Mouse (Mus musculus) erythroblast, embryonic 14.5 days (primary cell): ENCODE data around the gene Shkbp1. TPM values are rescaled to one million over a fixed set of nuclear protein-coding genes. Genes with fewer than 3 reads are reported as not detected.

ENCODE experiments used
- H3K27me3 ChIP-seq: 2 replicates; pipeline ENCODE4 v1.6.1; 2012; ENCODE audit warnings: inconsistent platforms; ENCODE audit not compliant: control insufficient read depth
- H3K36me3 ChIP-seq: 2 replicates; pipeline ENCODE4 v1.6.1; 2012; ENCODE audit warnings: mild to moderate bottlenecking, inconsistent platforms; ENCODE audit not compliant: control insufficient read depth
- H3K4me1 ChIP-seq: 2 replicates; pipeline ENCODE4 v1.6.1; 2012; ENCODE audit warnings: inconsistent platforms; ENCODE audit not compliant: control insufficient read depth
- H3K4me3 ChIP-seq: replicated peaks from 2 replicates; pipeline ENCODE3; 2012; ENCODE audit warnings: moderate library complexity, mild to moderate bottlenecking, inconsistent platforms
- H3K9me3 ChIP-seq: 2 replicates; pipeline ENCODE4 v1.6.1; 2012; ENCODE audit warnings: low read length, inconsistent platforms, mixed read lengths; ENCODE audit not compliant: control insufficient read depth
- GATA1 ChIP-seq: IDR thresholded peaks from 2 replicates; pipeline ENCODE4 v1.6.1; 2012; ENCODE audit warnings: low read length, inconsistent platforms, mixed read lengths
- TAL1 ChIP-seq: IDR thresholded peaks from 3 replicates; pipeline ENCODE4 v1.6.1; 2012; ENCODE audit warnings: low read length, inconsistent platforms, mixed read lengths
- polyA plus RNA-seq: library from polyadenylated mRNA; stranded (reverse); fragments of >175 nt; gene quantifications from 2 replicates; pipeline ENCODE4 v1.2.3, GENCODE M21; 2012

Shkbp1 gene
- polyA plus RNA-seq, 1 experiment, result 13.0 TPM

- peaks cover 7% of the 10 kb centered on the region for H3K4me1 ChIP-seq
- peaks cover 19% of the 10 kb centered on the region for H3K9me3 ChIP-seq
- H3K36me3 ChIP-seq, result no peaks in the 10 kb centered on the region
- H3K4me3 ChIP-seq, result no peak overlapping the region
- H3K27me3 ChIP-seq, result peaks cover 98% of the 10 kb centered on the region
- TF ChIP-seq TAL1, result no peak
- no peak for TF ChIP-seq GATA1
Measured at GRCm38 (mm10) chr7:27371715-27372462, 16.1 kb upstream of the Shkbp1 start.

- Histone ChIP-seq H3K4me3 (no peak overlapping the region), H3K9me3 (peaks cover 28% of the 10 kb centered on the region), H3K36me3 (no peaks in the 10 kb centered on the region), H3K27me3 (peaks cover 100% of the 10 kb centered on the region), H3K4me1 (peaks cover 12% of the 10 kb centered on the region)
- TF ChIP-seq GATA1 (no peak), TAL1 (no peak)
Measured at GRCm38 (mm10) chr7:27369111-27369510, 13.3 kb upstream of the Shkbp1 start.

GRCm38 (mm10) chr7:27367976-27368375 is 12.2 kb upstream of the Shkbp1 start:
- H3K4me1 ChIP-seq, result peaks cover 12% of the 10 kb centered on the region
- TF ChIP-seq GATA1, result no peak
- TF ChIP-seq TAL1, result no peak
- peaks cover 100% of the 10 kb centered on the region for H3K27me3 ChIP-seq
- H3K4me3 ChIP-seq, result no peak overlapping the region
- peaks cover 34% of the 10 kb centered on the region for H3K9me3 ChIP-seq
- H3K36me3 ChIP-seq, result no peaks in the 10 kb centered on the region

- Histone ChIP-seq H3K4me3 (no peak overlapping the region), H3K36me3 (no peaks in the 10 kb centered on the region), H3K4me1 (peaks cover 18% of the 10 kb centered on the region), H3K9me3 (peaks cover 28% of the 10 kb centered on the region), H3K27me3 (peaks cover 98% of the 10 kb centered on the region)
- TF ChIP-seq TAL1, result no peak
- no peak for TF ChIP-seq GATA1
Measured at GRCm38 (mm10) chr7:27366082-27366844, 10.4 kb upstream of the Shkbp1 start.

GRCm38 (mm10) chr7:27364379-27364778 is 8.6 kb upstream of the Shkbp1 start:
- no peak overlapping the region for H3K4me3 ChIP-seq
- H3K4me1 ChIP-seq, result peaks cover 25% of the 10 kb centered on the region
- peaks cover 86% of the 10 kb centered on the region for H3K27me3 ChIP-seq
- H3K36me3 ChIP-seq, result no peaks in the 10 kb centered on the region
- peaks cover 22% of the 10 kb centered on the region; the same call in 1 of the 2 replicates for H3K9me3 ChIP-seq
- TF ChIP-seq GATA1 (no peak), TAL1 (no peak)

GRCm38 (mm10) chr7:27361283-27361946 is 5.6 kb upstream of the Shkbp1 start:
- peak overlapping the region; percentile 53 for H3K4me3 ChIP-seq
- peaks cover 73% of the 10 kb centered on the region for H3K27me3 ChIP-seq
- peaks cover 31% of the 10 kb centered on the region for H3K4me1 ChIP-seq

GRCm38 (mm10) chr7:27360749-27361148 is 4.9 kb upstream of the Shkbp1 start:
- peaks cover 30% of the 10 kb centered on the region for H3K4me1 ChIP-seq
- no peaks in the 10 kb centered on the region for H3K36me3 ChIP-seq
- H3K27me3 ChIP-seq, result peaks cover 68% of the 10 kb centered on the region
- peaks cover 19% of the 10 kb centered on the region; the same call in 1 of the 2 replicates for H3K9me3 ChIP-seq
- TF ChIP-seq TAL1 (no peak), GATA1 (no peak)
- no peak overlapping the region for H3K4me3 ChIP-seq

More at GRCm38 (mm10) chr7:27361283-27361946, 5.6 kb upstream of the Shkbp1 start:
- TF ChIP-seq TAL1 (no peak), GATA1 (no peak)
- H3K36me3 ChIP-seq, result no peaks in the 10 kb centered on the region
- peaks cover 22% of the 10 kb centered on the region; the same call in 1 of the 2 replicates for H3K9me3 ChIP-seq

GRCm38 (mm10) chr7:27359706-27360358 is 4.0 kb upstream of the Shkbp1 start:
- Histone ChIP-seq H3K9me3 (peaks cover 17% of the 10 kb centered on the region; the same call in 1 of the 2 replicates), H3K4me1 (peaks cover 38% of the 10 kb centered on the region), H3K36me3 (no peaks in the 10 kb centered on the region), H3K27me3 (peaks cover 59% of the 10 kb centered on the region), H3K4me3 (no peak overlapping the region)
- TF ChIP-seq GATA1, result no peak
- TF ChIP-seq TAL1, result no peak

GRCm38 (mm10) chr7:27359162-27359561 is 3.3 kb upstream of the Shkbp1 start:
- Histone ChIP-seq H3K9me3 (peaks cover 14% of the 10 kb centered on the region; the same call in 1 of the 2 replicates), H3K36me3 (no peaks in the 10 kb centered on the region), H3K4me3 (no peak overlapping the region), H3K27me3 (peaks cover 52% of the 10 kb centered on the region), H3K4me1 (peaks cover 45% of the 10 kb centered on the region)
- TF ChIP-seq GATA1 (no peak), TAL1 (no peak)
